Mouse (Mus musculus) liver, adult 2 months (tissue): ENCODE measurements at regions not wholly inside any gene's neighbourhood (a gene's known extent, or its start where the extent isn't known, plus 50 kb on each side); places are given as distances from the start of the nearest gene placed in this dataset.

ENCODE experiments used
- CTCF ChIP-seq: fragments of 200-500 bp; IDR thresholded peaks from 2 replicates; pipeline ENCODE4 v1.5.1; 2011; ENCODE audit warnings: low read depth, low read length, control low read depth
- POLR2A ChIP-seq: fragments of 200-500 bp; IDR thresholded peaks from 2 replicates; pipeline ENCODE4 v1.6.1; 2011; ENCODE audit warnings: low read length, control low read depth; ENCODE audit not compliant: insufficient read depth; ENCODE audit errors: extremely low read depth

- TF ChIP-seq CTCF (no peak), POLR2A (no peak)
Measured at GRCm38 (mm10) chr4:71034541-71034940, 499.7 kb upstream of the Megf9 start.
